Mouse (Mus musculus): ENCODE results near the gene Ptgdr2. TPM values are rescaled to one million over a fixed set of nuclear protein-coding genes. Genes with fewer than 3 reads are reported as not detected.

The Ptgdr2 gene
- 0.16 and 0.18 TPM in 2 replicates for polyA plus RNA-seq (2014; fragmentation: Nextera tagmentation; extraction: Ambion mirVana)

- ATAC-seq (ENCODE audit: low FRiP score, low TSS enrichment): no peak
- no peak within 1 kb of the TSS for H3K27ac ChIP-seq (replicated peaks; ENCODE audit: low read depth, low read length)
- 45% methylated on average over 5 of the region's 5 CpGs for WGBS
- no peak within 1 kb of the TSS for H3K9ac ChIP-seq (replicated peaks; ENCODE audit: low read length)
- no peaks in the 10 kb centered on the region for H3K9me3 ChIP-seq (ENCODE audit: control insufficient read depth, low read length)
- H3K4me2 ChIP-seq (ENCODE audit: low read length): no peak within 1 kb of the TSS
- no peak for DNase-seq
- peaks cover 5% of the 10 kb centered on the region; the same call in 1 of the 2 replicates for H3K36me3 ChIP-seq (ENCODE audit: control insufficient read depth, insufficient read depth, low read length)
- peaks cover 10% of the 10 kb centered on the region for H3K4me1 ChIP-seq (ENCODE audit: control insufficient read depth, insufficient read depth, low read length)
- H3K27me3 ChIP-seq (ENCODE audit: control insufficient read depth, insufficient read depth, low read length): no peaks in the 10 kb centered on the region
- no peak within 1 kb of the TSS for H3K4me3 ChIP-seq (replicated peaks; ENCODE audit: low read depth, low read length)
These were observed at the start of gene Ptgdr2 for GRCm38 (mm10) chr19:10937110-10937563. TSS of gene Ptgdr2 (plus strand) at chr19:10937160.

DNA sequence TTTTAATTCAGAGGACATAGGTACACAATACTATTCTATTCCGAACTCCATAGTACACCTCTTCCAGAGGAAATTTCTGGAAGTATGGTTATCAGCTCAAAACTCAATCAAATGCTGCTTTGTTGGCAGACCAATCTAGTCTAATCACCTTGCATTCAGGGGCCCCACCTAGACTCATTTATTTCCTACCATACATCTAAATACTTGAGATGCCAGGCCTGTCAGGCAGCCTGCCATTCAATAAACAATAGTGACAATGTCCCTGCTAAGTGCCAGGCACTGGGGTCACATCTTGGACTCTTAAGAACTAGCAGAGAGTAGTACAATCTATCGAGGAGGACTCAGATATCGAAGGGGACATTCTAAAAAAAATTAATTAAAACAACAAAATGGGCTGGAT is 44.8 kb upstream of the Ptgdr2 start:
- H3K27ac ChIP-seq (replicated peaks; ENCODE audit: low read depth, low read length): no peak overlapping the region
- no peaks in the 10 kb centered on the region for H3K36me3 ChIP-seq (ENCODE audit: control insufficient read depth, insufficient read depth, low read length)
- ATAC-seq (ENCODE audit: low FRiP score, low TSS enrichment) (no peak), DNase-seq (no peak)
- no peak overlapping the region for H3K4me3 ChIP-seq (replicated peaks; ENCODE audit: low read depth, low read length)
- WGBS: 89% methylated on average over 3 of the region's 3 CpGs
- peaks cover 12% of the 10 kb centered on the region for H3K4me1 ChIP-seq (ENCODE audit: control insufficient read depth, insufficient read depth, low read length)
- no peaks in the 10 kb centered on the region for H3K27me3 ChIP-seq (ENCODE audit: control insufficient read depth, insufficient read depth, low read length)
- no peak overlapping the region for H3K4me2 ChIP-seq (ENCODE audit: low read length)
- no peaks in the 10 kb centered on the region for H3K9me3 ChIP-seq (ENCODE audit: control insufficient read depth, low read length)
- no peak overlapping the region for H3K9ac ChIP-seq (replicated peaks; ENCODE audit: low read length)

DNA sequence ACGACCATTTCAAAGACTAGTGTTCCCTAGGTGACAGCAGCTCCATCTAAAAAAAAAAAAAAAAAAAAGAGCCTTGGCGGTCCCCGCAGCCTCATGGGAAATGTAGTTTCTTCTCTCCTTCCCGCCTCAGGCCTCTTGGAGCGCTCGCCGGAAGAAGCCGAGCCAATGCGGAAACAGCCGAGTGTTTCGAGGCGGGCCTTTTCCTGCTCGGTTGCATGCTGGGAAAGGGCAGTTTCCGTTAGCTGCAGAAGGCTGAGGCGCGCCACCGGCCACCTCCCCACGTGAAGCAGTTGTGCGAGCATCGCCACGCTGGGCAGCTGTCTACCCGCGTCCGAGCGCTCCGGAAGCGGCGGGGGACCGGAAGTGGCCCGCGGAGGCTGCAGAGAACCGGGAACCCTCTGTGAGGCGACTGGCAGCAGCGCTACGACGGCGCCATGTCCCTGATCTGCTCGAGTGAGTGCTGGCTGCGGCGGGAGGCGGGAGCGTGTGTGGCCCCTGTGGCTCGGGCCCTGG is 41.9 kb upstream of the Ptgdr2 start, which contains the start of gene Prpf19:
Prpf19 (plus strand) TSS at position 216 of the 513 bp plus-strand sequence.
- no peaks in the 10 kb centered on the region for H3K27me3 ChIP-seq (ENCODE audit: control insufficient read depth, insufficient read depth, low read length)
- H3K4me2 ChIP-seq (ENCODE audit: low read length): peak within 1 kb of the TSS; percentile 92
- peak; percentile 99 for DNase-seq
- H3K4me1 ChIP-seq (ENCODE audit: control insufficient read depth, insufficient read depth, low read length): peaks cover 12% of the 10 kb centered on the region
- peak within 1 kb of the TSS; percentile 85 for H3K9ac ChIP-seq (replicated peaks; ENCODE audit: low read length)
- peak within 1 kb of the TSS; percentile 89 for H3K27ac ChIP-seq (replicated peaks; ENCODE audit: low read depth, low read length)
- under 1% methylated on average over 43 of the region's 43 CpGs for whole genome bisulfite sequencing
- no peaks in the 10 kb centered on the region for H3K9me3 ChIP-seq (ENCODE audit: control insufficient read depth, low read length)
- peak within 1 kb of the TSS; percentile 85 for H3K4me3 ChIP-seq (replicated peaks; ENCODE audit: low read depth, low read length)
- peaks cover 24% of the 10 kb centered on the region for H3K36me3 ChIP-seq (ENCODE audit: control insufficient read depth, insufficient read depth, low read length)
- peak; percentile 96 for ATAC-seq (ENCODE audit: low FRiP score, low TSS enrichment)

DNA sequence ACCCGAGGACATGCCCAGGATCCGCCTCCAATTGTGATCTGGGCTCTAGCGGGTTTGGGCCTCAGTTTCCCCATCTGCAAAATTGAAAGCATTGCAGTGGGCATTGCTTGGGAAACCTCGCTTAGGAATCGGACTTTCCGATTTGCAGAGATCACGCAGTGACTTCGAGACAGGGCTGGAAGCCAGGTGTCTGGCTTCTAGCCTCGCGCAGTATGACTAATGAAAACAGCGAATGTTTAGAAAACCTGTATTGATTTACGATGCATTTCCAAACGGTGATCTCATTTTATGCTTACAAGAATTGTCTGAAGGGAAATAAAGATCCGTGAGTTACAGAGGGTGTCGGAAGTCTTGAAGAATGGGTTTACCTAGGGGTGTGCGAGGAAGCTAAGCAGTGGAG is 41.3 kb upstream of the Ptgdr2 start:
- H3K4me1 ChIP-seq (ENCODE audit: control insufficient read depth, insufficient read depth, low read length): peaks cover 12% of the 10 kb centered on the region
- 3% methylated on average over 16 of the region's 16 CpGs for WGBS
- DNase-seq: no peak

GRCm38 (mm10) chr19:10896849-10897248 is 40.1 kb upstream of the Ptgdr2 start:
- Histone ChIP-seq H3K4me3 (replicated peaks; ENCODE audit: low read depth, low read length) (peak overlapping the region; percentile 85; the same call in 1 of the 2 replicates), H3K9ac (replicated peaks; ENCODE audit: low read length) (no peak overlapping the region)
- no peak for ATAC-seq (ENCODE audit: low FRiP score, low TSS enrichment)

More for the DNA sequence above, 41.3 kb upstream of the Ptgdr2 start:
- H3K9ac ChIP-seq (replicated peaks; ENCODE audit: low read length): peak overlapping the region; percentile 85
- H3K27me3 ChIP-seq (ENCODE audit: control insufficient read depth, insufficient read depth, low read length): no peaks in the 10 kb centered on the region
- peak overlapping the region; percentile 92 for H3K4me2 ChIP-seq (ENCODE audit: low read length)
- H3K9me3 ChIP-seq (ENCODE audit: control insufficient read depth, low read length): no peaks in the 10 kb centered on the region
- peaks cover 31% of the 10 kb centered on the region for H3K36me3 ChIP-seq (ENCODE audit: control insufficient read depth, insufficient read depth, low read length)
- ATAC-seq (ENCODE audit: low FRiP score, low TSS enrichment): no peak
- H3K4me3 ChIP-seq (replicated peaks; ENCODE audit: low read depth, low read length): peak overlapping the region; percentile 85
- H3K27ac ChIP-seq (replicated peaks; ENCODE audit: low read depth, low read length): peak overlapping the region; percentile 89

GRCm38 (mm10) chr19:10897491-10897890 is 39.5 kb upstream of the Ptgdr2 start:
- WGBS: 92% methylated on average over 8 of the region's 8 CpGs
- DNase-seq (no peak), ATAC-seq (ENCODE audit: low FRiP score, low TSS enrichment) (no peak)
- H3K4me1 ChIP-seq (ENCODE audit: control insufficient read depth, insufficient read depth, low read length): peaks cover 12% of the 10 kb centered on the region
- H3K4me3 ChIP-seq (replicated peaks; ENCODE audit: low read depth, low read length): no peak overlapping the region
- H3K27ac ChIP-seq (replicated peaks; ENCODE audit: low read depth, low read length): no peak overlapping the region
- H3K9ac ChIP-seq (replicated peaks; ENCODE audit: low read length): no peak overlapping the region
- H3K9me3 ChIP-seq (ENCODE audit: control insufficient read depth, low read length): no peaks in the 10 kb centered on the region
- no peak overlapping the region for H3K4me2 ChIP-seq (ENCODE audit: low read length)
- no peaks in the 10 kb centered on the region for H3K27me3 ChIP-seq (ENCODE audit: control insufficient read depth, insufficient read depth, low read length)
- peaks cover 49% of the 10 kb centered on the region for H3K36me3 ChIP-seq (ENCODE audit: control insufficient read depth, insufficient read depth, low read length)

More at GRCm38 (mm10) chr19:10896849-10897248, 40.1 kb upstream of the Ptgdr2 start:
- no peaks in the 10 kb centered on the region for H3K9me3 ChIP-seq (ENCODE audit: control insufficient read depth, low read length)
- 88% methylated on average over 7 of the region's 7 CpGs for WGBS
- H3K4me1 ChIP-seq (ENCODE audit: control insufficient read depth, insufficient read depth, low read length): peaks cover 12% of the 10 kb centered on the region
- H3K36me3 ChIP-seq (ENCODE audit: control insufficient read depth, insufficient read depth, low read length): peaks cover 42% of the 10 kb centered on the region
- DNase-seq: no peak
- H3K27ac ChIP-seq (replicated peaks; ENCODE audit: low read depth, low read length): no peak overlapping the region
- peak overlapping the region; percentile 92 for H3K4me2 ChIP-seq (ENCODE audit: low read length)
- H3K27me3 ChIP-seq (ENCODE audit: control insufficient read depth, insufficient read depth, low read length): no peaks in the 10 kb centered on the region

- no peak overlapping the region for H3K9ac ChIP-seq (replicated peaks; ENCODE audit: low read length)
- no peak overlapping the region for H3K27ac ChIP-seq (replicated peaks; ENCODE audit: low read depth, low read length)
- no peak overlapping the region for H3K4me2 ChIP-seq (ENCODE audit: low read length)
- no peaks in the 10 kb centered on the region for H3K27me3 ChIP-seq (ENCODE audit: control insufficient read depth, insufficient read depth, low read length)
- DNase-seq: no peak
- WGBS: 91% methylated on average over 6 of the region's 6 CpGs
- peaks cover 77% of the 10 kb centered on the region for H3K36me3 ChIP-seq (ENCODE audit: control insufficient read depth, insufficient read depth, low read length)
- no peaks in the 10 kb centered on the region for H3K9me3 ChIP-seq (ENCODE audit: control insufficient read depth, low read length)
- no peak for ATAC-seq (ENCODE audit: low FRiP score, low TSS enrichment)
- peaks cover 12% of the 10 kb centered on the region for H3K4me1 ChIP-seq (ENCODE audit: control insufficient read depth, insufficient read depth, low read length)
- H3K4me3 ChIP-seq (replicated peaks; ENCODE audit: low read depth, low read length): no peak overlapping the region
These were observed 36.6 kb upstream of the Ptgdr2 start for GRCm38 (mm10) chr19:10900315-10900714.

DNA sequence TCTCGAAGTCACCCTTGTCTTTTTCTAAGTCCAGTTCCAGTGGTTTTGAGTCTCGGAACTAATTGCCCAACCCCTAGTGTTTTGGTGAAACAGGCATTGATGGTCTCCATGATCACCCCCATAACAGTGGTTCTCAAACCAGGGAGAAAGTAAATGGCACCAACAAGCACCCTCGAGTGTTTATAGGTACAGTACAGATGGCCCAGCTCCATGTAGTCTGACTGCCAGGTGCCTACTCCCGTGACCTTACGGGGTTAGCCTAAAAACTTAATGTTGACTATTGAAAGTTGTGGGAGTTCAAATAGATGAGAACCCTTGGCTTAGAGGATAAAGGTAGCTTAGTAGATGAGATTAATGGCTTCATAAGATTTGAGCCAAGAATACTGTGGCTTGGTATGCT is 35.9 kb upstream of the Ptgdr2 start:
- no peaks in the 10 kb centered on the region for H3K27me3 ChIP-seq (ENCODE audit: control insufficient read depth, insufficient read depth, low read length)
- H3K36me3 ChIP-seq (ENCODE audit: control insufficient read depth, insufficient read depth, low read length): peaks cover 84% of the 10 kb centered on the region
- DNase-seq: no peak
- no peak for ATAC-seq (ENCODE audit: low FRiP score, low TSS enrichment)
- no peak overlapping the region for H3K9ac ChIP-seq (replicated peaks; ENCODE audit: low read length)
- H3K4me1 ChIP-seq (ENCODE audit: control insufficient read depth, insufficient read depth, low read length): peaks cover 9% of the 10 kb centered on the region
- H3K9me3 ChIP-seq (ENCODE audit: control insufficient read depth, low read length): no peaks in the 10 kb centered on the region
- no peak overlapping the region for H3K4me2 ChIP-seq (ENCODE audit: low read length)
- H3K4me3 ChIP-seq (replicated peaks; ENCODE audit: low read depth, low read length): no peak overlapping the region
- H3K27ac ChIP-seq (replicated peaks; ENCODE audit: low read depth, low read length): no peak overlapping the region
- WGBS: 94% methylated on average over 5 of the region's 5 CpGs

GRCm38 (mm10) chr19:10904512-10904911 is 32.4 kb upstream of the Ptgdr2 start:
- no peaks in the 10 kb centered on the region for H3K27me3 ChIP-seq (ENCODE audit: control insufficient read depth, insufficient read depth, low read length)
- WGBS: 92% methylated on average over 5 of the region's 5 CpGs
- no peaks in the 10 kb centered on the region for H3K4me1 ChIP-seq (ENCODE audit: control insufficient read depth, insufficient read depth, low read length)
- peaks cover 83% of the 10 kb centered on the region for H3K36me3 ChIP-seq (ENCODE audit: control insufficient read depth, insufficient read depth, low read length)
- H3K27ac ChIP-seq (replicated peaks; ENCODE audit: low read depth, low read length): no peak overlapping the region
- ATAC-seq (ENCODE audit: low FRiP score, low TSS enrichment) (no peak), DNase-seq (no peak)
- no peak overlapping the region for H3K4me3 ChIP-seq (replicated peaks; ENCODE audit: low read depth, low read length)
- H3K4me2 ChIP-seq (ENCODE audit: low read length): no peak overlapping the region
- H3K9me3 ChIP-seq (ENCODE audit: control insufficient read depth, low read length): no peaks in the 10 kb centered on the region
- H3K9ac ChIP-seq (replicated peaks; ENCODE audit: low read length): no peak overlapping the region
